Mouse (Mus musculus) thymus, postnatal 14 days (tissue): ENCODE results near the gene Hist4h4.

ENCODE experiments used
- DNase-seq: peaks from one replicate; pipeline ENCODE4 v3.0.0; 2021

The Hist4h4 gene

GRCm38 (mm10) chr6:136781377-136781986, 22.7 kb downstream of the Hist4h4 start, which contains the start of gene Gucy2c:
Gene Gucy2c, minus strand, starts transcription at chr6:136781765.
- no peak for DNase-seq

- no peak for DNase-seq
Observed at GRCm38 (mm10) chr6:136776392-136776791, 27.8 kb downstream of the Hist4h4 start.

GRCm38 (mm10) chr6:136769859-136770258, 34.4 kb downstream of the Hist4h4 start:
- DNase-seq = no peak

GRCm38 (mm10) chr6:136769143-136769542, 35.1 kb downstream of the Hist4h4 start:
- DNase-seq = no peak

GRCm38 (mm10) chr6:136763912-136764311, 40.3 kb downstream of the Hist4h4 start:
- no peak for DNase-seq
